Mouse (Mus musculus): ENCODE data around the gene Col23a1.
"Not testable (repeated sequence)": the region's sequence is repeated elsewhere in the genome, so short reads cannot be mapped to it uniquely, and the experiment has no call there.

Gene Col23a1

DNA sequence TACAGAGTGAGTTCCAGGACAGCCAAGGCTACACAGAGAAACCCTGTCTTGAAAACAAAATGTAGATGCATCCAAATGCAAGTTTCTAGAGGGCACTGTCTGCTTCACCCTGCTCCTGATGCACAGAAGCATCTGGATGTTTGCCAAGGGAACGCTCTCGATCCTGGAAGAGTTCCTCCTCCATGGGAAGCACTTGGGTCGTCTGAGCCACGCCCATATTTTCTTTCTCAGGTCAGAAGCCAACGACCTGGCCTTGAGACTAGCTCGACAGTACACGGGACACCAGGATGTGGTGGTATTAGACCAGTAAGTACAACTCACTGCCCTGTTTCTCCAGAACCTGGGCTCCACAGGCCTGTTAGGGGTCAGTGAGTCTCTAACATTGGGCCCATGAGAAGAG lies 301.4 kb downstream of the Col23a1 start:
- DNase-seq (ENCODE audit: low spot score): no peak

DNA sequence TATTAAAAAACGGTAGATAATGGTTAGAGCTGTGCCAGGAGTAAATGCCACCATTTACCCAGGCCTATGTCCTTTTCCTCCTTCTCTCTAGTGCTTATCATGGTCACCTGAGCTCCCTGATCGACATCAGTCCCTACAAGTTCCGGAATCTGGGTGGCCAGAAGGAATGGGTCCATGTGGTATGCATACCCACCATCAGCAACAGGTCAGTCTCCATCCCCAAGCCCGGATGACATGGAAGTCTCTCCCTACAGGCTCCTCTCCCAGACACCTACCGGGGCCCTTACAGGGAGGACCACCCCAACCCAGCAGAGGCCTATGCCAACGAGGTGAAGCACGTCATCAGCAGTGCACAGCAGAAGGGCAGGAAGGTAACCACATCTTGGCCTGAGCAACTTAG lies 302.2 kb downstream of the Col23a1 start:
- no peak for DNase-seq (ENCODE audit: low spot score)

DNA sequence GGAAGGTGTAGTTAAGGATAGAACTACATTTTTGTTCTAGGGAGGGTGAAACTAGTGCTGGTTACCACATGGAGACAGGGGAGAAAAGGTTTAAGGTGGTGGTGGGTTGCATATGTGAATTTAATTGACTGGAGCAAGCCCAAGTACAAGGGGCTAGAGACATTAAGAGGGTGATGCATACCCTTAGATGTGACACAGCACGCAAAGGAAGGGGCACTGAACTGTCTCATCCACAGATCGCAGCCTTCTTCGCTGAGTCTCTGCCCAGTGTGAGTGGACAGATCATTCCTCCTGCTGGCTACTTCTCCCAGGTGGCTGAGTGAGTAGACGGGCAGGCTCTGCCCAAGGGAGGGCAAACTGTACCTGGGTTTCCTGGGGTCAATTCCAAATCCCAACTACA lies 303.6 kb downstream of the Col23a1 start:
- DNase-seq (ENCODE audit: low spot score): no peak

DNA sequence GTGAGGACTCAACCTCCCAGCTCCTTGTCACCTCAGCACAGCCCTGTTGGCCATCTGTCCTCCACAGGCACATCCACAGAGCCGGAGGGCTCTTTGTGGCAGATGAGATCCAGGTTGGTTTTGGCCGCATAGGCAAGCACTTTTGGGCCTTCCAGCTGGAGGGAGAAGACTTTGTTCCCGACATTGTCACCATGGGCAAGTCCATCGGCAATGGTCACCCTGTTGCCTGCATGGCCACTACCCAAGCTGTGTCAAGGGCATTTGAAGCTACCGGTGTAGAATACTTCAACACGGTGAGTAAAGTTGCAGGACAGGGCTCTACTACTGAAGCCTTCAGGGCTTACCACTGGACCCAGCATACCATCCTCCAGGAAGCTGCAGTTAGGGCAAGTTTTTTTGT lies 304.1 kb downstream of the Col23a1 start:
- no peak for DNase-seq (ENCODE audit: low spot score)

DNA sequence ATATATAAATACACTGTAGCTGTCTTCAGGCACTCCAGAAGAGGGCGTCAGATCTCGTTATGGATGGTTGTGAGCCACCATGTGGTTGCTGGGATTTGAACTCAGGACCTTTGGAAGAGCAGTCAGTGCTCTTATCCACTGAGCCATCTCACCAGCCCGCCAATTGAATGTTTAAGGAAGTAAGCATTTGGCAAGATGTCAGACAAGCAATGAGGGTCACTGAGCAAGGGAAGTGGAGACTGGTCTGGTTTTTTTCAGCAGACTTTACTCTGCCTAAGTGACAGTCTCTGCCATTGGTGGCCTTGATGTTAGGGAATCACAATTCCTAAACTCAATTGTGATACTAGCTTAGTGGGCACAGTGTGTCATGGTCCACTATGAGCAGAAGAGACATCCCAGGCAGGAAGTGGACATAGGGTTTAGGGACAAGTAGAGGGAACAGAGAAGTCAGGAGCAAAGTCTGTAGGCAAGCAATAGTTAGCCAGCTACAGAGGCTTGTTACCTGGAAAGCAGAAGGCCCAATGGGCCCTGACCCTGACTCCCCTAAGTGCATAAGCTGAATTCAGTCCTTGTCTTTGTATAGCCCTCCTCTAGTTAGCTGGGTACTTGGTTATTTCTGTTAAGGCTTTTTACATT lies 305.1 kb downstream of the Col23a1 start:
- no peak for DNase-seq (ENCODE audit: low spot score)

DNA sequence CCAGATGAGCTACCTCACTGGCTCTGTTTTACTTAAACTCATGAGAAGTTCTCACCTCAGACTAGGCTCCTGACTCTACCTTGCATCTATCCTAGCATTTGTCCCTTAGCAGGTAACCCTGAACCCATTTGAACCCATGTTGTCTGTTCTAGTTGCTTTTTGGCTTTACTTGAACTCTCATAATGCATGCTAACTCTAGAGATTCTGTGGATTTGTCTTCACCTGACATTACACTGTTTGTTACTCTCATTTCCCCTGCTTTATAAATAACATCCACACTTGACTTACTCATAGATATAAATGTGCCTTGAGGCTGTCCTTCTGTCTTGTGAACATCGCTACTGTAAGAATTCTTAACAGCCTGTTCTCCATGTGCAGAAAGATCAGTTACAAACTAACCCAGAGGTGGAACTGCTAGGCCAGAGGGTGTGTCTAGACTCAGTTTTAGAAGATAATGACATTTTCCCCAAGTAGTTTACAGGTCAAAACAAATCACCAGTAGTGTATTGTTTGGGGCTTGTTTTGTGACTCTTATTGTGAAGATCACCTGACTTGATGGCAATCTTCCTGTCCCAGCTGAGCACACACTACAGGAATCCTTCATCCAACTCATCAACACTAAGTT lies 305.9 kb downstream of the Col23a1 start:
- no peak for DNase-seq (ENCODE audit: low spot score)

DNA sequence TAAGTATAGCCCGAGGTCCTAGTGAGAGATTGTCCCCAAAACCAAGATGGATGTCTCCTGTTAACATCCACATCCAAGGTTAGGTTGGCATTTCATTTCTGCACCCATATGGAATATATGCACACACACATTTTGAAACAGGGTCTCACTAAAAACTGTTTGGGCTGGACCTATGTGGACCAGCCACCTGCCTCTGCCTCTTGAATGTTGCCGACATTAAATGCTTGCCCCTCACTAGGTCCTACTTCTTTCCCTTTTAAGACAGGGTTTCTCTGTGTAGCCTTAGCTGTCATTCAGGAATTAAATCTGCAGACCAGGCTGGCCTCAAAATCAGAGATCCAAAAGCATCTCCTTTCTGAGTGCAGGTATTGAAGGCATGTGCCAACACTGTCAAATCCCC lies 307.8 kb downstream of the Col23a1 start:
- no peak for DNase-seq (ENCODE audit: low spot score)

DNA sequence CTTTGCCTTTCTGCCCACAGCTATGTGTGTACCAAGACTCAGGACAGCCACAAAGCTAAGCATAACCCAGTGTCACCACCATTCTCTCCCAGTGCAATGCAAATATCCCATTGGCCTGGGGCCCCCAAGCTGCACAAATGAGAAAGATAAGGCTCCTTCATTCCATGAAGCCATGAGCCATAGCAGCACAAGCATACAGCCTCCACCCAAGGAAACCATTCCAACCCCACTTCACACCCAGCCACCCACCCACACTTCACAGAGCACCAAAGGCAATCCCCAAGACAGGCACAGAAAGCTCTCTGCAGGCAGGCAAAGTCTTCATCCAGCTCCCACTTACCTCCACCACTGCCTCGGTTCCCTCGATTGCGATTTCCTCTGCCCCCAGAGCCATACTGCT lies 312.5 kb downstream of the Col23a1 start:
- DNase-seq (ENCODE audit: low spot score): no peak

DNA sequence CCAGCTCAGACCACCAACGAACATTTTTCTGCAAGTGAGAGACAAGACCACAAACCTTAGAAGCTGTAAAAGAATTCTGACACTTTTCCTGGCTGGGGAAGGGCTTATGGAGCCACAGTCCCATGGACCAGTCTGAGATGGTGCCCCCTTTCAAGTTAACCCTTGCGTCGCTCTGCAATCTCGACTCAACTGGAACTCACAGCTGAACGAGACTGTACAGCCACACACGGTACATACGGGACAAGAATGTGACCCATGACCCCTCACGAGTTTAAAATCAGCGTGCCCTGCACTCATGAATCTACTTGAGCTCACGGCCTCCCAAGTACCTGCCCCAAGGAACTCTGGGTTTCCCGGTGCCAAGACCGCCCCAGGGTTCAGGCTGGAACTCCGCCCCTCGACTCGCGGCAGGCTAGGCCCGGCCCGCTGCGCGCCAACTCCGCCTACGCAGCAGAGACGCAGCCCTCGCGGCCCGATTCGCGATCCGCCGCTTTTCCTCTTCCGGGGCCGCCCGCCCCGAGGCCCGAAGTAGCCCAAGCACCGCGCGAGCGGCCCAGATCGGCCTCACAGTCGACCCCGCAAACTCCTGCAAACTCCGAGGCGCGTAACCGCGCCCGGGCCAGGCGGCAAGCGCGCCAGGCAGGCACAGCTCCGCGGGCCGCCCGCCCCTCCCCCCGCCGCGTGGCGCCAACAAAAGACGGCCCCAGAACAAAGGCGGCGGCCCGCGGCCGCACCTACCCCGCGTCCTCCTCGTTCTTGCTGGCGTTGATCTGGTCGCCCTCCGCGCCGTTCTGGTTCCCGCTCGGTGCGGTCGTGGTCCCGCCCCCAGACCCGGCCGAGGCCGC lies 316.1 kb downstream of the Col23a1 start:
- DNase-seq (ENCODE audit: low spot score): peak; percentile 90

DNA sequence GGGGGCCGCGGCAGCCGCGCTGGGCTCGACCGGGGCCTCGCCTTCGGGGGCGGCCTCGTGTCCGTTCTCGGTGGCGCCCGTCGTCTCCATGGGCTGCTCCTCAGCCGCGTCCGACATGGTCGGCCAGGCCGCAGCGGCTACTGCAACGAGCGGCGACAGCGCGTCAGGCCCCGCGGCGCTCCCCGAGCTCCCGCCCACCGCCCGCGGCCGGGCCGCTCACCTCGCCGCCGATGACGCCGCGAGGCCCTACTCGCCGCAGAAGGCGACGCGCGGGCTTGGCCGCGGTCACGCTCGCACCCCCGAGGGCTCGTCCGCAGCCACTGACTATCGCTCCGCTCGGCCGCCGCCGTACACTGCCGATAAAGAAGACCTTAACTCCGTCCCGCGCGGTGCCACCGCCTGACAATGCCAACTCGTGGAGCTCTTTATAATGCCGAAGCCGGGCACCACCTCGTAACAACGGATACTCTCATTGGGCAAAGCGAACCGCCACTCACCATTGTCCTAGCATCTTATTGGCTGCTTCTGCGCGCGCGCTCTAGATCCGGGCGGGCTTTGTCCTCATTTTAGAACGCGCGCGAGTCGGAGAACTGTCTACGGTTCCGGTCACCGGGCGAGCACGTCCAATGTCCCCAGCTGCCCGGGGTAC lies 316.9 kb downstream of the Col23a1 start, which contains the start of gene Hnrnpab:
TSS of gene Hnrnpab (minus strand) at position 401 of the 649 bp plus-strand sequence.
- DNase-seq (ENCODE audit: low spot score): peak; percentile 94

DNA sequence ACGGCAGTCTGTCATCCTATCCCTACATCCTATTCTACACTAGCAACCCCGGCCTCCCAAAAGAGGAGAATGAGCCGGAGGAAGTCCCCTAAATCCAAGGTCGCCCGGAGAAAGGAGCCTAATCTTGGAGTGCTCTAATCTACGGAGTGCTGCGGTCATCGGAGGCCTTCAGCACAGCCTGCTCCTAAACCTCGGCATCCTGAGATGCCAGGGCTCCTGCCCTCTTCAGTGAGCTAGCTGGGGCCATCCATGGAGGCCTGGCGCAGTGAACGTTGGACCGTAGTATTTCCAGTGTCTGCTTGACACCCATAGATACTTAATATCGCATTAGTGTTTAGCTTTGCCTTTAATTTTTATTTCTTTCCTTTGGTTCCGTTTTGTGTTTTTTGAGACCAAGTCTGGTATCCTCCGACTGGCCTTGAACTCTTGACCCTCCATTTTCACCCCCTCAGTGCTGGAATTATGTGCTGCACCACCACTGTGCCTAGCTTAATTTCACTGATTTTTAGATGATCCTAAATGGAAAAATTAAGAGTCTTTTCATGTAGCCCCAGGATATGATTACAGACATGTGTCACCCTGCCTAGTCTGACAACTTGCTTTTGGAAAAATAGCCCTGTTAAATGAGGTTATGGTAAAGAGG lies 317.5 kb downstream of the Col23a1 start:
- no peak for DNase-seq (ENCODE audit: low spot score)

DNA sequence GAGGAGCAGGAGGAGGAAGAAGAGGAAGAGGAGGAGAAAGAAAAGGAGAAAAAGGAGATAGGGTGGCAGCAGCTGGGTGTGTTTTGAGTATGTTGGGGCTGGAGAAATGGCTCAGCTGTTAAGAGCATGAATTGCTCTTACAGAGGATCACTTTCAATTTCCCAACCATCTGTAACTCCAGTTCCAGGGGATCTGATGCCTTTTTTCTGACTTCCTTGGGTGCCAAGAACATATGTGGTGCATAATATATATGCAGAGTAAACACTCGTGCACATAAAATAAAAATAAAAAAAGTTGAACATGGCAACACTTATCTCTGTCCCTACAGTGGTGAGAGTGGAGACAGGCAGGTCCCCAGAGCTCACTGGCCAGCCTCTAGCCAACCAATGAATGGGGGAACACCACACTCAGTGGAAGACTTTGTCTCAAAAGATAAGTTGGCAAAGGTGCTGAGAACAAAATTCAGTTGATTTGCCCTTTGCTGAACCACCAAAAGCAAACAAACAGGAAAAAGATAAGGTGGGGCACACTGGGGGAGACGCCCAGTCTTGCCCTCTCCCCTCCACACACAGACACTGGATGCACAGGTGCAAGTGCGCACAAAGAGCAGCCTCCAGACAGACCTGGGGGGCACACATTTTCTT lies 319.7 kb downstream of the Col23a1 start:
- no peak for DNase-seq (ENCODE audit: low spot score)

DNA sequence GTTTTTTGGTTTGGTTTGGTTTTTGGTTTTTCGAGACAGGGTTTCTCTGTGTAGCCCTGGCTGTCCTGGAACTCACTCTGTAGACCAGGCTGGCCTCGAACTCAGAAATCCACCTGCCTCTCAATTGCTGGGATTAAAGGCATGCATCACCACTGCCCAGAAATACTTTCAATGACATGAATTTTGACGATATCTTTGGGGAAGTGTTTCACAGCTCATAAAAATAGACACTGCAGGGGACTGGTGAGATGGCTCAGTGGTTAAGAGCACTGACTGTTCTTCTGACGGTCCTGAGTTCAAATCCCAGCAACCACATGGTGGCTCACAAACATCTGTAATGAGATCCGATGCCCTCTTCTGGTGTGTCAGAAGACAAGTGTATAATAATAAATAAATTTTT lies 320.2 kb downstream of the Col23a1 start:
- not testable (repeated sequence) for DNase-seq (ENCODE audit: low spot score)

DNA sequence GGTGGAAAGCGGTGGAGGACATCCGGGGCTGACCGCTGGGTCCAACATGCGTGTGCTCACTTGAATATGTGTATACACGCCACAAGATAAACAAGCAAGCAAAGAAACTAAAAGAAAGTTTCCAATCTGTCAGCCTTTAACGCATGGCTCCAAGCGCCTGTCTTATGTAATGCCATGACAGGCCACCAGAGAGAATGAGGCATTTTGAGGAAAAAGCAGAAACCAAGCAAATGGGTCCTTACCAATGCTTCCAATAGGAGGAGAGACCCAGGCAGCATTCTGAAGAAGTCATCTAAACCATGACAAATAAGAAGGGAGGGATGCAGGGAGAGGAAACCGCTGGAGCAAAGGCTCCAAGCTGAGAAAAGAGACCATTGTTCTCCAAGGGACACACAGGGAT lies 324.5 kb downstream of the Col23a1 start:
- no peak for DNase-seq (ENCODE audit: low spot score)

DNA sequence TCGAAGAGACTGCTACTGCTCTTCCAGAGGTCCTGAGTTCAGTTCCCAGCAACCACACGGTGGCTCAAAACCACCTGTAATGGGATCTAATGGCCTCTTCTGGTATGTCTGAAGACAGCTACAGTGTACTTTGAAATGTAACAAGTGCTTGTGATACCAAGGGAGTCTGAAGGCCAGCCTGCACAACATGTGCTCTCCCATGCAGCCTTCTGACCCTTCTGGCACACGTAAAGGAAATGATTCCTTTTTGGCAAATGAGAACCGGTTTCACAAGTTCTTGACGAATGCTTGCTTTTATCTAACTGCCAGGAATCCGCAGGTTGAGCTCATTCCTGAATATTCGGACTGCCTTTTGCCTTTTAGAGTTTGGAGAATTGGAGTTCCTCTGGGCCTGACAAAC lies 325.4 kb downstream of the Col23a1 start:
- no peak for DNase-seq (ENCODE audit: low spot score)

DNA sequence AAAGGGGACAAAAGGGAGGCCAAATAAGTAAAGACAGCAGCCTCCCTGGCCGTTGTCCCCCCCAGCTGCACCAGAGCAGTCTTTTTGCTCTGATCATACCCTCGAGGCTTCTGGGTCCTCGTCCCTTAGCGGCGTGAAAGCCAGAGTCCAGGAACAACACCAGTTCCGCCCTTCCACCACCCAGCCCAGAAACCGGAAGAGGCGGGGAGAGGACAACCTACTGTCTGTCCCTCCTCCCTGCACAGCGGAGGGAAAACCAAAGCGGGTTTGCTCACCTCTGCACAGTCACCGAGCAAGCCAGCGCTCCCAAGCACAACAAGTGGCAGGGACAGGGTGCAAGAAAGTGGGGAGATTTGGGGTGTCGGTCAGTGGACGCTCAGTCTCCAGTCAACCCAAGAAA lies 325.9 kb downstream of the Col23a1 start:
- DNase-seq (ENCODE audit: low spot score): peak; percentile 75

DNA sequence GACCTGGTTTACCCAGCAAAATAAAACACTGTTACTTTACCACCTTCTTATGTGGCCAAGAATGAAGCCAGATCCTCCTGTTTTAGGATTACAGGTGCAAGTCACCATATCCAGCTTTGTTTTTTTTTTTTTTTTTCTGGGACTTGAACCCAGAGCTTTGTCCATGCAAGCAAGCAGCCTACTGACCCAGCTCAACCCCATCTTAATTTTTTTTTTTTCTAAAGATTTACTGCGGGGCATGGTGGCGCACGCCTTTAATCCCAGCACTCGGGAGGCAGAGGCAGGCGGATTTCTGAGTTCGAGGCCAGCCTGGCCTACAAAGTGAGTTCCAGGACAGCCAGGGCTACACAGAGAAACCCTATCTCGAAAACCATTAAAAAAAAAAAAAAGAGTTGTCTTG lies 326.4 kb downstream of the Col23a1 start:
- DNase-seq (ENCODE audit: low spot score): not testable (repeated sequence)

DNA sequence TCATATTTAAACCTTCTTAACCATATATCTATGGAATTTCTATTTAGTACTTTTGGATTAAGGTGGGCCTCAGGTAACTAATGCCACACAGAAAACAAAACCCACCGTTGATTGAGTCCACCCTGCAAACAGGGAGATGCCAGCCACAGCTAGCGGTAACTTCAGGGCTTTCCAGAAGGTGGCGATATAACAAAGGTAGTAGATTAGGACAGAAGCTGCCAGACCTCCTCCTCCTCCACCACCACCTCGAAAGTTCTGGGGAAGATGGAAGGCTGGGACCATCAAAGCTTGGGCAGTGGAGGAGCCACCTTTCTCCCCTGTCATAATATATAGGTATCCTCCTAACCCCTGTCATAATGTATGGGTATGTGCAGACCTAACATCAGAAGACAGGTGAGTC lies 328.0 kb downstream of the Col23a1 start:
- DNase-seq (ENCODE audit: low spot score): no peak

DNA sequence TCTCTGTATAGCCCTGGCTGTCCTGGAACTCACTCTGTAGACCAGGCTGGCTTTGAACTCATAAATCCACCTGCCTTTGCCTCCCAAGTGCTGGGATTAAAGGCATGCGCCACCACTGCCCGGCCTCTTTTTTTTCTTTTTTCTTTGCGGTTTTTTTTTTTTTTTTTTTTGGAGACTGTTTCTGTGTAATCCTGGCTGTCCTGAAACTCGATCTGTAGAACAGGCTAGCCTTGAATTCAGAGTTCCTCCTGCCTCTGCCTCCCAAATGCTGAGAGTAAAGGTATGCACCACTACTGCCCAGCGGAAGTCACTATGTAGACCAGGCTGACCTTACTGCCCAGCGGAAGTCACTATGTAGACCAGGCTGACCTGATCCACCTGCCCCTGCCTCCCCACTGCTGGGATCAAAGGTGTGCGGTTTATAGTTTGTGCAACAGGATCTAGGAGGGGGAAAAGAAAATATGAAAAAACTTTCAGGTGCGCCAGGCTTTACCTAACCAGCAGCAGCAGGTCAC lies 329.2 kb downstream of the Col23a1 start:
- DNase-seq (ENCODE audit: low spot score): no peak

DNA sequence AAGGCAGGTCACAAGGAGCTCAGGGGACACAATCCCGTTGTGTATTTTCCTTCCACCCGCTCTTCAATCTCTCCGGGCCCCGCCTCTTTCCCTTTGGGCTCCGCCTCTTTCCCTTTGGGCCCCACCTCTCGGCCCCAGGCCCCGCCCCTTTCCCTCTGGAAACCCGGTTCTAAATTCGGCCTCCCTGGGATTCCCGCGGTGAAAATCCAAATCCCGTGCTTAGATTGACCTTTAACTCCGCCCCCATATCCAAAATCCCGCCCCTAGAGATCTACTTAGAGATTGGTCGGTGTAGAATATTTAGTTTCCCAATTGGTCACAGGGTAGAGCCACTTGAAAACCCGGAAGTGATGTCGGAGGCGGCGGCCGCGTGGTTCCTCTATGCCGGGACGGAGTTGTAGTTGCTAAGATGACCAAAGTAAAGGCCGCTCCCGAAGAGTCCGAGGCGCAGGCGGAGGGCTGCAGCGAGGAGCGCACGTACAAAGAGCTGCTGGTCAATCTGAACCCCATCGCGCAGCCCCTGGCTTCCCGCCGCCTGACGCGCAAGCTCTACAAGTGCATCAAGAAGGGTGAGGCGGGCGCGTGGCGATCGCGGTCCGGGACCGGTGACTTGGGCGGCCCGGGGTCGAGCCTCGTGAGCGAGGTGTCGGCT lies 329.8 kb downstream of the Col23a1 start, which contains the start of gene Nhp2:
TSS of gene Nhp2 (plus strand) at position 327 of the 652 bp plus-strand sequence.
- DNase-seq (ENCODE audit: low spot score): peak; percentile 90

DNA sequence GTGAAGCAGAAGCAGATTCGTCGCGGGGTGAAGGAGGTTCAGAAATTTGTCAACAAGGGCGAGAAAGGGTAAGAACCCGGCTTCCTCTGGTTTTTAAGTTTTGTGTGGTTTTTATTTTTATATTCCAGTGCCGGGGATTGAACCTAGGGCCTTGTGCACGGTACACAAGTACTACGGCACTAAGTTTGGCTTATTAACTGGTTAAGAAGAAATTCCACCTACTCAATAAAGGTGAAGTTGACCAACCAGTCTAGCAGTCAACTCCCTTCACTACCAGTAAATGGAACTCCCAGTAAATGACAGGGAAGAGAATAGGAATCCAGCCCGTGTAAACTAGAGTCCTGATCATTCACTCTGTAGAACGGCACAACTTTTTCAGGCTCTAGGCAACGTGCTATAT lies 330.4 kb downstream of the Col23a1 start:
- DNase-seq (ENCODE audit: low spot score): no peak

All from ovary, postnatal 36 days (tissue).